ENCODE assay signal across 9 mouse cellular contexts in genomic region chr6:42395960-42396809, GRCm38 (mm10). TPM values are rescaled to one million over a fixed set of nuclear protein-coding genes. Genes with fewer than 3 reads are reported as not detected.
DNase-seq lines count a peak whose midpoint lies in the region; ATAC-seq and TF ChIP-seq lines count a peak whose summit lies in the region.
"Had no signal": no experiment of that assay in that cellular context is flagged by ENCODE, and none has a peak within 500 bp of the region (broad histone marks: within the 10 kb centered on the region; RNA-seq: fewer than 3 reads in every experiment).

No protein-coding gene starts in this region.

- no peak for TF ChIP-seq CTCF in kidney, postnatal 0 days (IDR thresholded peaks at IDR 0.05; ENCODE audit: low read depth)

- no peak overlapping the region for H3K9ac ChIP-seq in kidney, postnatal 0 days (ENCODE audit: low read depth, low read length)

- ATAC-seq in kidney, postnatal 0 days (replicated peaks; ENCODE audit: low FRiP score, low read depth): peak; percentile 47; the same call in 1 of the 2 replicates

- no peaks in the 10 kb centered on the region for H3K36me3 ChIP-seq in kidney, postnatal 0 days (ENCODE audit: insufficient read depth, low read length)

- DNase-seq in left cerebral cortex, postnatal 4 days: peak; percentile 31
- no peak for DNase-seq in left cerebral cortex, adult 18-20 months (ENCODE audit: low spot score in 2 of 2)
- DNase-seq in heart, adult 18-20 months: peak; percentile 96 to 97
- peak; percentile 75 for DNase-seq in kidney, postnatal 0 days (ENCODE audit: low spot score)
- DNase-seq in monocyte, adult 2 months (ENCODE audit: low read depth in 1 of 2, low spot score in 2 of 2): peak; percentile 77 to 78
- DNase-seq in thymus, postnatal 4 days: no peak
- DNase-seq in natural killer cell, adult 2 months (ENCODE audit: low spot score in 2 of 2): no peak

- H3K27me3 ChIP-seq in kidney, postnatal 0 days (ENCODE audit: insufficient read depth, low read length): no peaks in the 10 kb centered on the region

- peak overlapping the region; percentile 62 for H3K27ac ChIP-seq in brown adipose tissue, adult 24 weeks (replicated peaks; ENCODE audit: low read depth, low read length)
- peak overlapping the region; percentile 13; the same call in 1 of the 2 replicates for H3K27ac ChIP-seq in kidney, postnatal 0 days

- H3K4me2 ChIP-seq in kidney, postnatal 0 days (ENCODE audit: low read length): no peak overlapping the region

- H3K4me3 ChIP-seq in brown adipose tissue, adult 24 weeks (ENCODE audit: insufficient read depth, low read depth, low read length): no peak overlapping the region
- no peak overlapping the region for H3K4me3 ChIP-seq in kidney, postnatal 0 days (replicated peaks; ENCODE audit: low read depth, low read length)

- intact Hi-C loops in left cerebral cortex, postnatal 4 days (cut with DNase I): no loop called here

- peaks cover 12% of the 10 kb centered on the region; the same call in 1 of the 2 replicates for H3K4me1 ChIP-seq in brown adipose tissue, adult 24 weeks (ENCODE audit: control insufficient read depth, insufficient read depth, insufficient read length, low read length)
- no peaks in the 10 kb centered on the region; the same call in 1 of the 2 replicates for H3K4me1 ChIP-seq in kidney, postnatal 0 days (replicated peaks; ENCODE audit: insufficient read depth, low read length)

- no peaks in the 10 kb centered on the region for H3K9me3 ChIP-seq in kidney, postnatal 0 days (replicated peaks; ENCODE audit: low read length)

- 47% methylated on average over 9 of the region's 9 CpGs for WGBS in kidney, postnatal 0 days

RNA-seq across cellular contexts. Expression of gene Tas2r143, which starts 3.9 kb away (rescaled TPM):
- total RNA-seq in left cerebral cortex, postnatal 4 days (2021): not detected
- total RNA-seq in left cerebral cortex, adult 18-20 months (2021): not detected
- polyA plus RNA-seq in brown adipose tissue, adult 24 weeks (2012; ENCODE audit: insufficient read depth, insufficient read length, missing spikeins): not detected in 2 replicates
- not detected for total RNA-seq in heart, adult 18-20 months (2021)
- not detected in 2 replicates for polyA plus RNA-seq in kidney, postnatal 0 days (2015; fragmentation: Nextera tagmentation; extraction: Ambion mirVana)

RNA-seq across cellular contexts. Expression of gene Tas2r135, which starts 9.0 kb away (rescaled TPM):
- under 1 TPM in 1 of 2 experiments, not detected in 1; 0.36 TPM for total RNA-seq in left cerebral cortex, postnatal 4 days (2021)
- not detected for total RNA-seq in left cerebral cortex, adult 18-20 months (2021)
- not detected in 2 replicates for polyA plus RNA-seq in brown adipose tissue, adult 24 weeks (2012; ENCODE audit: insufficient read depth, insufficient read length, missing spikeins)
- not detected for total RNA-seq in heart, adult 18-20 months (2021)
- polyA plus RNA-seq in kidney, postnatal 0 days (2015; fragmentation: Nextera tagmentation; extraction: Ambion mirVana): not detected in 2 replicates
- total RNA-seq: layer of hippocampus, postnatal 36 days had no signal

RNA-seq across cellular contexts. Expression of gene Epha1, which starts 23.1 kb away (rescaled TPM):
- total RNA-seq in left cerebral cortex, postnatal 4 days (2021): under 1 TPM; 0.14 to 0.18 TPM
- under 1 TPM in 1 of 2 experiments, not detected in 1; 0.23 TPM for total RNA-seq in left cerebral cortex, adult 18-20 months (2021)
- not detected in 2 replicates for polyA plus RNA-seq in brown adipose tissue, adult 24 weeks (2012; ENCODE audit: insufficient read depth, insufficient read length, missing spikeins)
- under 1 TPM; 0.20 to 0.26 TPM for total RNA-seq in heart, adult 18-20 months (2021)
- 6.6 and 6.9 TPM in 2 replicates for polyA plus RNA-seq in kidney, postnatal 0 days (2015; fragmentation: Nextera tagmentation; extraction: Ambion mirVana)

RNA-seq across cellular contexts. Expression of gene Tas2r126, which starts 38.1 kb away (rescaled TPM):
- not detected for total RNA-seq in left cerebral cortex, postnatal 4 days (2021)
- not detected for total RNA-seq in left cerebral cortex, adult 18-20 months (2021)
- not detected in 2 replicates for polyA plus RNA-seq in brown adipose tissue, adult 24 weeks (2012; ENCODE audit: insufficient read depth, insufficient read length, missing spikeins)
- total RNA-seq in heart, adult 18-20 months (2021): not detected
- not detected in 2 replicates for polyA plus RNA-seq in kidney, postnatal 0 days (2015; fragmentation: Nextera tagmentation; extraction: Ambion mirVana)
- total RNA-seq: layer of hippocampus, postnatal 36 days had no signal

RNA-seq across cellular contexts. Expression of gene Zyx, which starts 46.8 kb away (rescaled TPM):
- 10 to 100 TPM; 43.9 to 49.8 TPM for total RNA-seq in left cerebral cortex, postnatal 4 days (2021)
- 10 to 100 TPM; 48.9 to 51.2 TPM for total RNA-seq in left cerebral cortex, adult 18-20 months (2021)
- polyA plus RNA-seq in brown adipose tissue, adult 24 weeks (2012; ENCODE audit: insufficient read depth, insufficient read length, missing spikeins): 16.2 and 22.0 TPM in 2 replicates
- 10 to 100 TPM; 50.2 to 51.8 TPM for total RNA-seq in heart, adult 18-20 months (2021)
- 92.9 and 103 TPM in 2 replicates for polyA plus RNA-seq in kidney, postnatal 0 days (2015; fragmentation: Nextera tagmentation; extraction: Ambion mirVana)

Comparison
In these comparisons a context has a peak if more than half of its experiments do, and no peak if none do; other contexts are left out.
1. DNase-seq: peak in left cerebral cortex, postnatal 4 days (single experiment), heart, adult 18-20 months (2 of 2), kidney, postnatal 0 days (single experiment) and monocyte, adult 2 months (2 of 2); none in left cerebral cortex, adult 18-20 months (0 of 2), thymus, postnatal 4 days (single experiment) and natural killer cell, adult 2 months (0 of 2).